Mouse (Mus musculus): ENCODE data around the gene Rrp9. TPM values are rescaled to one million over a fixed set of nuclear protein-coding genes. Genes with fewer than 3 reads are reported as not detected.
A peak's percentile ranks its signal among the peaks of the same experiment; 100 is the strongest.

Gene Rrp9
- polyA plus RNA-seq, 1 experiment from 2014 or later = 43.2 TPM

DNA sequence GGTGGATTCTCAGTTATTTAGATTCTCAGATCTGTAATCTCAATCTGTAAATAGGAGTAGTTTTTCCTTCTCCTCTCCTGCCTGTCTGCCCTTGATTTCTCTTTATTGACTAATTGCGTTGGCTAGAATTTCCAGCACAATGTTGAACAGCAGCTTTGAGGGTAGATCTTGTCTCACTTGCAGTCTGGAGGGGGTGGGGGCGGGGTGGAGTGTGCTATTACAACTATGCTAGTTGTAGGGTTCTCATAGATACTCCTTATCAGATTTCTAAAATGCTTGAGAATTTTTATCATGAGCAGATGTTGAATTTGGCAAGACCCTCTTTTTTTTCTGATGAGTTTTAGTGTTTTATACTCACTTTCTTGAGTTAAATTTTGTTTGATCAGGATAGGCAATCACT lies 43.7 kb downstream of the Rrp9 start:
- Histone ChIP-seq H3K27ac (replicated peaks; ENCODE audit: low read depth, low read length) (no peak overlapping the region), H3K4me1 (ENCODE audit: control insufficient read depth, insufficient read depth, low read length) (no peaks in the 10 kb centered on the region), H3K36me3 (replicated peaks; ENCODE audit: control insufficient read depth, insufficient read depth, low read depth, low read length) (no peaks in the 10 kb centered on the region), H3K4me3 (ENCODE audit: low read depth, low read length) (no peak overlapping the region), H3K9me3 (replicated peaks; ENCODE audit: control insufficient read depth, low read length) (no peaks in the 10 kb centered on the region), H3K27me3 (ENCODE audit: control insufficient read depth, insufficient read depth, low read length) (no peaks in the 10 kb centered on the region), H3K4me2 (ENCODE audit: low read depth, low read length) (no peak overlapping the region), H3K9ac (replicated peaks; ENCODE audit: low read length) (no peak overlapping the region)
- 65% methylated on average over 2 of the region's 2 CpGs for WGBS
- ATAC-seq (replicated peaks; ENCODE audit: insufficient number of reproducible peaks, low FRiP score, low TSS enrichment, low read depth) (no peak), DNase-seq (ENCODE audit: low spot score) (peak; percentile 10)

DNA sequence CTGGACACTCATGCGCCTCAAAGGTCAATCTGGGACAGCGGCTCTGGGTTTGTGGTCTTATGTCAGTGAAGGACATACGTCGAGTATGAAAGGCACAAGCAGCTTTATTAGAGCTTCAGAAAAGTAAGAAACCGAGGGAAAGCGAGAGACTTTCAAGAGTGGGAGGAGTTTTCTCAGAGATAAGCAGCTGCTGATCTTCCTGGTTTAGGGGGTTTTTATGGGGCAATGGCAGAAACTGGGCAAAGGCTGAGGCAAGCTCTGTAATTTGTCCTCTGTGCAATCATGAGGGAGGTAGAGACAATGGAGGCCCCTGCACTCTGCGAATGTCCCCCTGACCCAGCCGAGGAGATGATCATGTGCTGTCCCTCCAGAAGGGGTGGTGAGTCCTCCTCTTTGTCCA lies 44.1 kb downstream of the Rrp9 start:
- Histone ChIP-seq H3K4me2 (ENCODE audit: low read depth, low read length) (no peak overlapping the region), H3K4me1 (ENCODE audit: control insufficient read depth, insufficient read depth, low read length) (no peaks in the 10 kb centered on the region), H3K27me3 (ENCODE audit: control insufficient read depth, insufficient read depth, low read length) (no peaks in the 10 kb centered on the region), H3K27ac (replicated peaks; ENCODE audit: low read depth, low read length) (no peak overlapping the region), H3K9me3 (replicated peaks; ENCODE audit: control insufficient read depth, low read length) (no peaks in the 10 kb centered on the region), H3K9ac (replicated peaks; ENCODE audit: low read length) (no peak overlapping the region), H3K4me3 (ENCODE audit: low read depth, low read length) (no peak overlapping the region), H3K36me3 (replicated peaks; ENCODE audit: control insufficient read depth, insufficient read depth, low read depth, low read length) (no peaks in the 10 kb centered on the region)
- ATAC-seq (replicated peaks; ENCODE audit: insufficient number of reproducible peaks, low FRiP score, low TSS enrichment, low read depth) (no peak), DNase-seq (ENCODE audit: low spot score) (no peak)
- WGBS = 85% methylated on average over 8 of the region's 8 CpGs

GRCm38 (mm10) chr9:106531833-106532232 lies 56.1 kb downstream of the Rrp9 start:
- no peak overlapping the region for H3K27ac ChIP-seq (replicated peaks; ENCODE audit: low read depth, low read length)
- no peaks in the 10 kb centered on the region for H3K27me3 ChIP-seq (ENCODE audit: control insufficient read depth, insufficient read depth, low read length)
- no peak overlapping the region for H3K4me3 ChIP-seq (ENCODE audit: low read depth, low read length)
- no peaks in the 10 kb centered on the region for H3K9me3 ChIP-seq (replicated peaks; ENCODE audit: control insufficient read depth, low read length)
- no peaks in the 10 kb centered on the region for H3K36me3 ChIP-seq (replicated peaks; ENCODE audit: control insufficient read depth, insufficient read depth, low read depth, low read length)
- no peak overlapping the region for H3K9ac ChIP-seq (replicated peaks; ENCODE audit: low read length)
- no peaks in the 10 kb centered on the region for H3K4me1 ChIP-seq (ENCODE audit: control insufficient read depth, insufficient read depth, low read length)
- WGBS = 24% methylated on average over 3 of the region's 3 CpGs
- DNase-seq (ENCODE audit: low spot score) (peak; percentile 68), ATAC-seq (replicated peaks; ENCODE audit: insufficient number of reproducible peaks, low FRiP score, low TSS enrichment, low read depth) (no peak)
- H3K4me2 ChIP-seq (ENCODE audit: low read depth, low read length) = no peak overlapping the region

- Histone ChIP-seq H3K4me1 (ENCODE audit: control insufficient read depth, insufficient read depth, low read length) (no peaks in the 10 kb centered on the region), H3K4me2 (ENCODE audit: low read depth, low read length) (no peak overlapping the region), H3K9ac (replicated peaks; ENCODE audit: low read length) (no peak overlapping the region), H3K4me3 (ENCODE audit: low read depth, low read length) (no peak overlapping the region), H3K36me3 (replicated peaks; ENCODE audit: control insufficient read depth, insufficient read depth, low read depth, low read length) (no peaks in the 10 kb centered on the region), H3K9me3 (replicated peaks; ENCODE audit: control insufficient read depth, low read length) (no peaks in the 10 kb centered on the region), H3K27me3 (ENCODE audit: control insufficient read depth, insufficient read depth, low read length) (no peaks in the 10 kb centered on the region), H3K27ac (replicated peaks; ENCODE audit: low read depth, low read length) (no peak overlapping the region)
- DNase-seq (ENCODE audit: low spot score) (no peak), ATAC-seq (replicated peaks; ENCODE audit: insufficient number of reproducible peaks, low FRiP score, low TSS enrichment, low read depth) (no peak)
- WGBS = 88% methylated on average over 7 of the region's 7 CpGs
Measured at GRCm38 (mm10) chr9:106534296-106534695, 58.5 kb downstream of the Rrp9 start.

- WGBS = 87% methylated on average over 11 of the region's 11 CpGs
- no peak overlapping the region for H3K4me3 ChIP-seq (ENCODE audit: low read depth, low read length)
- H3K9ac ChIP-seq (replicated peaks; ENCODE audit: low read length) = no peak overlapping the region
- H3K4me1 ChIP-seq (ENCODE audit: control insufficient read depth, insufficient read depth, low read length) = no peaks in the 10 kb centered on the region
- ATAC-seq (replicated peaks; ENCODE audit: insufficient number of reproducible peaks, low FRiP score, low TSS enrichment, low read depth) (no peak), DNase-seq (ENCODE audit: low spot score) (no peak)
- no peaks in the 10 kb centered on the region for H3K27me3 ChIP-seq (ENCODE audit: control insufficient read depth, insufficient read depth, low read length)
- no peak overlapping the region for H3K4me2 ChIP-seq (ENCODE audit: low read depth, low read length)
- no peaks in the 10 kb centered on the region for H3K9me3 ChIP-seq (replicated peaks; ENCODE audit: control insufficient read depth, low read length)
- no peak overlapping the region for H3K27ac ChIP-seq (replicated peaks; ENCODE audit: low read depth, low read length)
- no peaks in the 10 kb centered on the region for H3K36me3 ChIP-seq (replicated peaks; ENCODE audit: control insufficient read depth, insufficient read depth, low read depth, low read length)
Measured at GRCm38 (mm10) chr9:106534975-106535374, 59.2 kb downstream of the Rrp9 start.

Other genes starting within 250 kb of the Rrp9 start
- gene Alas1, start 227.3 kb upstream of the Rrp9 start, polyA plus RNA-seq (2014; fragmentation: Nextera tagmentation; extraction: Ambion mirVana) = 95.1 and 97.4 TPM in 2 replicates
- gene Poc1a, start 194.9 kb upstream of the Rrp9 start, polyA plus RNA-seq (2014; fragmentation: Nextera tagmentation; extraction: Ambion mirVana) = 29.7 and 34.2 TPM in 2 replicates
- 52.2 and 55.1 TPM in 2 replicates for gene Dusp7, start 107.3 kb upstream of the Rrp9 start, polyA plus RNA-seq (2014; fragmentation: Nextera tagmentation; extraction: Ambion mirVana)
- gene Rpl29, start 46.5 kb upstream of the Rrp9 start, polyA plus RNA-seq (2014; fragmentation: Nextera tagmentation; extraction: Ambion mirVana) = 1,035 and 1,040 TPM in 2 replicates
- gene Acy1, start 37.6 kb upstream of the Rrp9 start, polyA plus RNA-seq (2014; fragmentation: Nextera tagmentation; extraction: Ambion mirVana) = 36.9 and 41.2 TPM in 2 replicates
- gene Abhd14b, start 28.5 kb upstream of the Rrp9 start, polyA plus RNA-seq (2014; fragmentation: Nextera tagmentation; extraction: Ambion mirVana) = 4.9 and 8.8 TPM in 2 replicates
- gene Abhd14a, start 28.3 kb upstream of the Rrp9 start, polyA plus RNA-seq (2014; fragmentation: Nextera tagmentation; extraction: Ambion mirVana) = 41.9 and 43.5 TPM in 2 replicates
- gene Pcbp4, start 22.7 kb upstream of the Rrp9 start, polyA plus RNA-seq (2014; fragmentation: Nextera tagmentation; extraction: Ambion mirVana) = 165 and 189 TPM in 2 replicates
- 0.10 and 0.31 TPM in 2 replicates for gene Gpr62, start 10.0 kb upstream of the Rrp9 start, polyA plus RNA-seq (2014; fragmentation: Nextera tagmentation; extraction: Ambion mirVana)
- 1.8 and 1.9 TPM in 2 replicates for gene Parp3, start 986 bp downstream of the Rrp9 start, polyA plus RNA-seq (2014; fragmentation: Nextera tagmentation; extraction: Ambion mirVana)
- not detected in 2 replicates for gene Iqcf1, start 24.0 kb downstream of the Rrp9 start, polyA plus RNA-seq (2014; fragmentation: Nextera tagmentation; extraction: Ambion mirVana)
- gene Iqcf5, start 38.6 kb downstream of the Rrp9 start, polyA plus RNA-seq (2014; fragmentation: Nextera tagmentation; extraction: Ambion mirVana) = not detected in 2 replicates
- not detected in 2 replicates for gene Iqcf3, start 85.7 kb downstream of the Rrp9 start, polyA plus RNA-seq (2014; fragmentation: Nextera tagmentation; extraction: Ambion mirVana)
- not detected in 2 replicates for gene Iqcf4, start 95.0 kb downstream of the Rrp9 start, polyA plus RNA-seq (2014; fragmentation: Nextera tagmentation; extraction: Ambion mirVana)
- not detected in 2 replicates for gene Iqcf6, start 150.6 kb downstream of the Rrp9 start, polyA plus RNA-seq (2014; fragmentation: Nextera tagmentation; extraction: Ambion mirVana)
- 3.6 TPM in 2 replicates for gene Grm2, start 180.1 kb downstream of the Rrp9 start, polyA plus RNA-seq (2014; fragmentation: Nextera tagmentation; extraction: Ambion mirVana)
- 32.1 and 32.4 TPM in 2 replicates for gene Tex264, start 210.0 kb downstream of the Rrp9 start, polyA plus RNA-seq (2014; fragmentation: Nextera tagmentation; extraction: Ambion mirVana)